Mouse (Mus musculus) CD4-positive, CD25-positive, alpha-beta regulatory T cell, adult 2 months (primary cell): Measurements from ENCODE around the gene Zpbp.

Source experiments
- DNase-seq: peaks from one replicate; pipeline ENCODE4 v3.0.0-alpha.2; 2012; ENCODE audit warnings: low read depth, low spot score

Gene Zpbp

GRCm38 (mm10) chr11:11461635-11462560 is at the start of gene Zpbp, which contains the start of gene Spata48:
Zpbp (minus strand) TSS chr11:11462408.
Spata48 (plus strand) TSS chr11:11462094.
- peak; percentile 97 for DNase-seq

- no peak for DNase-seq
Measured at GRCm38 (mm10) chr11:11509413-11509812, 47.2 kb upstream of the Zpbp start.

GRCm38 (mm10) chr11:11506187-11506586 is 44.0 kb upstream of the Zpbp start:
- DNase-seq, result peak; percentile 83

GRCm38 (mm10) chr11:11499944-11500343 is 37.7 kb upstream of the Zpbp start:
- DNase-seq, result peak; percentile 83

GRCm38 (mm10) chr11:11495697-11496096 is 33.5 kb upstream of the Zpbp start:
- DNase-seq, result no peak

- no peak for DNase-seq
Measured at GRCm38 (mm10) chr11:11492044-11492443, 29.8 kb upstream of the Zpbp start.

GRCm38 (mm10) chr11:11484378-11484777 is 22.2 kb upstream of the Zpbp start:
- no peak for DNase-seq

- no peak for DNase-seq
Measured at GRCm38 (mm10) chr11:11468924-11469323, 6.7 kb upstream of the Zpbp start.

GRCm38 (mm10) chr11:11462561-11462890 is 318 bp upstream of the Zpbp start:
- DNase-seq, result no peak

GRCm38 (mm10) chr11:11455037-11455436 is 7.2 kb downstream of the Zpbp start:
- DNase-seq, result peak; percentile 70

- DNase-seq, result no peak
Measured at GRCm38 (mm10) chr11:11417356-11417755, 44.9 kb downstream of the Zpbp start.

- no peak for DNase-seq
Measured at GRCm38 (mm10) chr11:11414188-11414587, 48.0 kb downstream of the Zpbp start.

GRCm38 (mm10) chr11:11394686-11395085 is 67.5 kb downstream of the Zpbp start:
- peak; percentile 11 for DNase-seq

GRCm38 (mm10) chr11:11393164-11393563 is 69.0 kb downstream of the Zpbp start:
- DNase-seq, result no peak

- DNase-seq, result no peak
Measured at GRCm38 (mm10) chr11:11371305-11371704, 90.9 kb downstream of the Zpbp start.

GRCm38 (mm10) chr11:11283512-11283911 is 178.7 kb downstream of the Zpbp start:
- no peak for DNase-seq

- no peak for DNase-seq
Measured at GRCm38 (mm10) chr11:11280128-11280527, 182.1 kb downstream of the Zpbp start.

GRCm38 (mm10) chr11:11257348-11257747 is 204.9 kb downstream of the Zpbp start:
- DNase-seq, result no peak

- no peak for DNase-seq
Measured at GRCm38 (mm10) chr11:11242694-11243377, 219.4 kb downstream of the Zpbp start.

GRCm38 (mm10) chr11:11239346-11239745 is 222.9 kb downstream of the Zpbp start:
- DNase-seq, result peak; percentile 27
